Mouse (Mus musculus): ENCODE measurements around the gene Arsg. TPM values are rescaled to one million over a fixed set of nuclear protein-coding genes. Genes with fewer than 3 reads are reported as not detected.

The Arsg gene
- polyA plus RNA-seq, 1 experiment = 3.9 TPM

DNA sequence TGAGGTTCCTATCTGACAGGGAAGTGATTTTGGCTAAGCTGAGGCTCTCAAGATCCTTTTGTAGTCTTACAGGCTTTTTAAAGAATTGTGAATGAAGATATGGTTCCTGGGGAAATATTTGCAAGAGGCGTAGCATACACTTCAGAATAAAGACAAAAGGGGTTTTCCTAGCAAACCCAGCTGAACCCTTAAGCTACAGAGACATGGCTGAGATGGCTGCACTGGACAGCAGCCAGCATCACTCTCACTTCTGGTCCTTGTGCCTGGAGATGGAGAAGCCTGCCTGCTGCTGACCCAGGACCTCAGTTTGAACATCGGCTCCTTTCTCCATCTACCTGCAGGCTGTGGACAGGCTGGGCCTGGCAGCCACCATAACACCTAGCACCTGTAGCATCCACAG is 101.4 kb downstream of the Arsg start:
- Histone ChIP-seq H3K4me3 (ENCODE audit: insufficient read depth, low read length) (no peak overlapping the region), H3K27ac (ENCODE audit: insufficient read depth, low read length) (no peak overlapping the region), H3K4me1 (ENCODE audit: control insufficient read depth, insufficient read depth, low read length) (no peaks in the 10 kb centered on the region)
- TF ChIP-seq POLR2A (IDR thresholded peaks at IDR 0.05; ENCODE audit: low read depth, low read length) = no peak
- TF ChIP-seq CTCF (IDR thresholded peaks at IDR 0.05; ENCODE audit: borderline replicate concordance, insufficient read depth, low read length) = no peak

GRCm38 (mm10) chr11:109575832-109576231 is 102.7 kb downstream of the Arsg start:
- Histone ChIP-seq H3K27ac (ENCODE audit: insufficient read depth, low read length) (no peak overlapping the region), H3K4me3 (ENCODE audit: insufficient read depth, low read length) (no peak overlapping the region), H3K4me1 (ENCODE audit: control insufficient read depth, insufficient read depth, low read length) (no peaks in the 10 kb centered on the region)
- TF ChIP-seq POLR2A (IDR thresholded peaks at IDR 0.05; ENCODE audit: low read depth, low read length) (no peak), CTCF (IDR thresholded peaks at IDR 0.05; ENCODE audit: borderline replicate concordance, insufficient read depth, low read length) (no peak)

GRCm38 (mm10) chr11:109578536-109578935 is 105.4 kb downstream of the Arsg start:
- Histone ChIP-seq H3K4me3 (ENCODE audit: insufficient read depth, low read length) (no peak overlapping the region), H3K27ac (ENCODE audit: insufficient read depth, low read length) (no peak overlapping the region), H3K4me1 (ENCODE audit: control insufficient read depth, insufficient read depth, low read length) (no peaks in the 10 kb centered on the region)
- TF ChIP-seq POLR2A (IDR thresholded peaks at IDR 0.05; ENCODE audit: low read depth, low read length) = no peak

DNA sequence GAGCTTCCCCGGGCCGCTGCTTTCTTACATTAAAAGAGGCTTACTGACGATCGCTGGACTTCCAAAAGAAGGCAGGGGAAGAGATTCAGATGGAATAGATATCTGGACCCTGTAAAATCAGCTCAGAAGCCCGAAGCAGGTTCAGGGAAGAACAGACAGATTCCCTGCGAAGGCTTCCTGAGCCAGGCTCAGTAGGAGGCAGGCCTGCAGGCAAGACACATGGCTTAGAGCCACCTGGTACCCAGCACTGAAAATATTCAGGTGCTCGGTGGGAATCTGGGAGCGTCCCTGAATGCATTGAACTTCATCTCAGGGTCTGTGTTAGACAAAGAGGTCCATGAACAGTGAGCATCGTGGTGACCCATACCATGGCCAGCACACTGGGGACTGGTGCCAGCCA is 106.8 kb downstream of the Arsg start:
- Histone ChIP-seq H3K27ac (ENCODE audit: insufficient read depth, low read length) (no peak overlapping the region), H3K4me1 (ENCODE audit: control insufficient read depth, insufficient read depth, low read length) (no peaks in the 10 kb centered on the region), H3K4me3 (ENCODE audit: insufficient read depth, low read length) (no peak overlapping the region)
- TF ChIP-seq CTCF (IDR thresholded peaks at IDR 0.05; ENCODE audit: borderline replicate concordance, insufficient read depth, low read length) (no peak), POLR2A (IDR thresholded peaks at IDR 0.05; ENCODE audit: low read depth, low read length) (no peak)

GRCm38 (mm10) chr11:109583986-109584385 is 110.8 kb downstream of the Arsg start:
- TF ChIP-seq CTCF (IDR thresholded peaks at IDR 0.05; ENCODE audit: borderline replicate concordance, insufficient read depth, low read length) (no peak), POLR2A (IDR thresholded peaks at IDR 0.05; ENCODE audit: low read depth, low read length) (no peak)
- Histone ChIP-seq H3K27ac (ENCODE audit: insufficient read depth, low read length) (no peak overlapping the region), H3K4me3 (ENCODE audit: insufficient read depth, low read length) (no peak overlapping the region), H3K4me1 (ENCODE audit: control insufficient read depth, insufficient read depth, low read length) (no peaks in the 10 kb centered on the region)

DNA sequence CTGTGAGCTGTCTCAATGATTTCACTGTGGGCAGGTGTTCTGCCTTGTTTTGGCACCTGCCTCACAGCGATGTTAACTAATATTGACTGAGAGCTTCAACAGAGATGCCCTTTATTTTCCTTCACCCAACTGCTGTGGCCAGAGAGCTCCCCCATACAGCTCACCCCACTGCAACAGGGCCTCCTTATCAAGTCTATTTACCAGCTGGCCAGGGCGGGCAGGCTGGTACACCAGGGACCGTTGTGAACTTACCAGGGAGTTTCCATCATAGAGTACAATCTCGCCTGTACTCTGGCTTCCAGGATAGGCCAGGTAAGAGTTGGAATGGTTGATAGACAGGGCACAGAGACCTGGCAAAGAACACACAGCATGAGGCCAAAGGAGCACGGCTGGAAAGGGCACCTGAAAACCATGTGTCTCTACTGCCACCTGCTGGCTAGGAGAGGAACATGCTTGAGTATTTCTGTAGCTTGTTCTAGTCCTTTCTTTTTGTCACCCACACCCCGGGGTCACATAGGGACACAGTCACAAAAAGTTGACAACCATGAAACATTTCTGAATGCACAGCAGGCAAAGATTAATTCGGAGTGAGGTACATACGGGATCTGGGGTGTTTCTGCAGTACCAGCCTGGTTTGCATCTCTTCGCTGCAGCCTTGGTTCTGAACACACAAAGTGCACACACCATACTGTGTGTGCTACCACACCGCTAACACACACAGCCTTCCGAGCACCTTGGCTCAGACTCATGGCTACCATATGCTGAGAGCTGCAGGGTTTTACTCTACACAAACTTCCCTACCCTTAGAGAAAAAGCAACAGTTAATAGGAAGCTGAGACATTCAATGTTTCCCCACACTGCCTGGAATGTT is 111.9 kb downstream of the Arsg start:
- H3K27ac ChIP-seq (ENCODE audit: insufficient read depth, low read length) = no peak overlapping the region
- TF ChIP-seq CTCF (IDR thresholded peaks at IDR 0.05; ENCODE audit: borderline replicate concordance, insufficient read depth, low read length) (peak; percentile 89; the same call in 1 of the 2 replicates), POLR2A (IDR thresholded peaks at IDR 0.05; ENCODE audit: low read depth, low read length) (no peak)
- H3K4me3 ChIP-seq (ENCODE audit: insufficient read depth, low read length) = no peak overlapping the region
- no peaks in the 10 kb centered on the region for H3K4me1 ChIP-seq (ENCODE audit: control insufficient read depth, insufficient read depth, low read length)

- TF ChIP-seq POLR2A (IDR thresholded peaks at IDR 0.05; ENCODE audit: low read depth, low read length) = no peak
- no peak for TF ChIP-seq CTCF (IDR thresholded peaks at IDR 0.05; ENCODE audit: borderline replicate concordance, insufficient read depth, low read length)
- Histone ChIP-seq H3K27ac (ENCODE audit: insufficient read depth, low read length) (no peak overlapping the region), H3K4me3 (ENCODE audit: insufficient read depth, low read length) (no peak overlapping the region), H3K4me1 (ENCODE audit: control insufficient read depth, insufficient read depth, low read length) (no peaks in the 10 kb centered on the region)
These were observed 113.2 kb downstream of the Arsg start for GRCm38 (mm10) chr11:109586424-109586823.

GRCm38 (mm10) chr11:109587019-109587418 is 113.8 kb downstream of the Arsg start:
- no peak overlapping the region for H3K27ac ChIP-seq (ENCODE audit: insufficient read depth, low read length)
- TF ChIP-seq CTCF (IDR thresholded peaks at IDR 0.05; ENCODE audit: borderline replicate concordance, insufficient read depth, low read length) (no peak), POLR2A (IDR thresholded peaks at IDR 0.05; ENCODE audit: low read depth, low read length) (no peak)

DNA sequence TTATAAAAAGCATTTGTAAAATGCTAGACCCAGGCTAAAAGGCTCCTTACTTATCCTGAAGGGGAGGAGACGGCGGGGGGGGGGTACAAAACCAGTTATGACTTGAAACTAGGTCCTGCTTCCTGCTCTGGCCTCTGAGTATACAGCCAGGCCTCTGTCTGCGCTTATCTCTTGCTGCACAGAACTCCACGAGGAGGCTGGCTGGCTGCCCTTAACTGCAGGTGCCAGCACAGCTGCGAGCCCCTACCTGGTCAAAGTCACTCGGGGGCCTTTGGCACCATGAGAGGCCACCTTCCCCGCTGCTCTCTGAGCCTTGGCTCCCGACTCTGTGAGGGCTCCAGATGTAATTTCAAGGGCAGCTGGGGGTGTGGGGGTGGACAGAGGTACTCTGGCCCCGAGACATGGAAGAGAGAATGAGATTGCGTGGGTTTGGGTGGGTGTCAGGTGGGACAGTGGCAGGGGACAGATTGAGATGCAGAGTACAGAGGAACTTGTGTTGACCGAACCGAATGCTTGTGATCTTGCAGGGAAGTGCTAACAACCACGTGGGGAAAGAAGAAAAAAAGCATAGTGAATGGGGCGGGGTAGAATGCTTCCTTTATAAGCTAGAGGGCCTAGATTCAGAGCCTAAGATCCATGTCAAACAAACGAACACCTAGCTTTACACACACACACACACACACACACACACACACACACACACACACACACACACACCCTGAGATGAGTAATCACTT is 114.6 kb downstream of the Arsg start:
- H3K27ac ChIP-seq (ENCODE audit: insufficient read depth, low read length) = no peak overlapping the region
- no peak overlapping the region for H3K4me3 ChIP-seq (ENCODE audit: insufficient read depth, low read length)
- TF ChIP-seq POLR2A (IDR thresholded peaks at IDR 0.05; ENCODE audit: low read depth, low read length) (no peak), CTCF (IDR thresholded peaks at IDR 0.05; ENCODE audit: borderline replicate concordance, insufficient read depth, low read length) (no peak)
- H3K4me1 ChIP-seq (ENCODE audit: control insufficient read depth, insufficient read depth, low read length) = no peaks in the 10 kb centered on the region

More at GRCm38 (mm10) chr11:109587019-109587418, 113.8 kb downstream of the Arsg start:
- H3K4me3 ChIP-seq (ENCODE audit: insufficient read depth, low read length) = no peak overlapping the region
- H3K4me1 ChIP-seq (ENCODE audit: control insufficient read depth, insufficient read depth, low read length) = no peaks in the 10 kb centered on the region

GRCm38 (mm10) chr11:109590012-109590411 is 116.8 kb downstream of the Arsg start:
- no peak overlapping the region for H3K27ac ChIP-seq (ENCODE audit: insufficient read depth, low read length)
- TF ChIP-seq POLR2A (IDR thresholded peaks at IDR 0.05; ENCODE audit: low read depth, low read length) = no peak
- 0 out of 2 replicates have a peak, but pooled peaks cover 7% of the 10 kb centered on the region for H3K4me1 ChIP-seq (ENCODE audit: control insufficient read depth, insufficient read depth, low read length)
- no peak overlapping the region for H3K4me3 ChIP-seq (ENCODE audit: insufficient read depth, low read length)

Measured in embryonic fibroblast, embryonic 13.5 days (primary cell).